Mouse (Mus musculus) cerebellum, postnatal 36 days (tissue): ENCODE measurements around the gene Tmem125.
"Not testable (repeated sequence)": the region's sequence is repeated elsewhere in the genome, so short reads cannot be mapped to it uniquely, and the experiment has no call there.

Source experiments
- DNase-seq, 2 experiments: peaks; one replicate each; pipeline ENCODE4 v3.0.0; 2021 to 2022; ENCODE audit warnings: mixed read lengths in 2 of 2

Gene Tmem125

GRCm38 (mm10) chr4:118535610-118536009, 8.2 kb downstream of the Tmem125 start:
- DNase-seq, result no peak

GRCm38 (mm10) chr4:118533605-118534004, 10.2 kb downstream of the Tmem125 start:
- DNase-seq, result no peak

DNA sequence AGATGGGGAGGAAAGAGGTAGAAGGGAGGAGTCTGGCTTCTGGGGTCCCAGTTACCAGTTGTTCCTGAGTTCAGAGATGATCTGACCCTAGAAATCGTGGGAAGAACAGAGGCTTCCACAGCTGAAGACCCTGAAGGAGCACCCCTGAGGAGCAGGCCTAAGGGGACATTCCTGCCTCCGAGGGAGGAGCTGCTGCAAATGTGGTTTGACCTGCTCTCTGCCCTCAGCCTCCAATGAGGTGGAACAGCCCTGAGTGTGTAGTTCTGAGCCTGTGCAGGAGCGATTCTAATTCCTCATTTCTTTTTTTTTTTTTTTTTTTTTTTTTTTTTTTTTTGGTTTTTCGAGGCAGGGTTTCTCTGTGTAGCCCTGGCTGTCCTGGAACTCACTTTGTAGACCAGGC, 10.7 kb downstream of the Tmem125 start:
- DNase-seq, result no peak

GRCm38 (mm10) chr4:118532663-118533062, 11.2 kb downstream of the Tmem125 start:
- no peak for DNase-seq

DNA sequence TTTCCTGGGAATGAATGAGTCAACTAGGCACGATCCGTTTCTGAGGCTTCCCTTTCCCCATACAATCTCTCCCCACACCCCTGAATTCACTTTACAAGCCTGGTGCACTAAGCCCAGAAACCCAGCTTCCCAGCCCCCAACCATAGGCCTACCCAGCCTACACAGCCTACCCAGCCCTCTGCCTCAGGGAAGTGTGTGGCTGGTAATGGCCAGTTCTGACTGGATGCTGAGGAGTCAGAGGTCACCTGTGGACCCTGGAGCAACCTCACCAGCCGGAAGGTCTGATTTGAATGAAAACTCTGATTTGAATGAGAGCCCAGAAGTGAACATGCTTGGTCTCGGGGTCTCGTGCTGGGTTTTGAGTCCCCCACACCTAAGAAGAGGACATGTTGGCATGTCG, 16.1 kb downstream of the Tmem125 start:
- no peak for DNase-seq

GRCm38 (mm10) chr4:118527335-118527681, 16.5 kb downstream of the Tmem125 start:
- no peak for DNase-seq

DNA sequence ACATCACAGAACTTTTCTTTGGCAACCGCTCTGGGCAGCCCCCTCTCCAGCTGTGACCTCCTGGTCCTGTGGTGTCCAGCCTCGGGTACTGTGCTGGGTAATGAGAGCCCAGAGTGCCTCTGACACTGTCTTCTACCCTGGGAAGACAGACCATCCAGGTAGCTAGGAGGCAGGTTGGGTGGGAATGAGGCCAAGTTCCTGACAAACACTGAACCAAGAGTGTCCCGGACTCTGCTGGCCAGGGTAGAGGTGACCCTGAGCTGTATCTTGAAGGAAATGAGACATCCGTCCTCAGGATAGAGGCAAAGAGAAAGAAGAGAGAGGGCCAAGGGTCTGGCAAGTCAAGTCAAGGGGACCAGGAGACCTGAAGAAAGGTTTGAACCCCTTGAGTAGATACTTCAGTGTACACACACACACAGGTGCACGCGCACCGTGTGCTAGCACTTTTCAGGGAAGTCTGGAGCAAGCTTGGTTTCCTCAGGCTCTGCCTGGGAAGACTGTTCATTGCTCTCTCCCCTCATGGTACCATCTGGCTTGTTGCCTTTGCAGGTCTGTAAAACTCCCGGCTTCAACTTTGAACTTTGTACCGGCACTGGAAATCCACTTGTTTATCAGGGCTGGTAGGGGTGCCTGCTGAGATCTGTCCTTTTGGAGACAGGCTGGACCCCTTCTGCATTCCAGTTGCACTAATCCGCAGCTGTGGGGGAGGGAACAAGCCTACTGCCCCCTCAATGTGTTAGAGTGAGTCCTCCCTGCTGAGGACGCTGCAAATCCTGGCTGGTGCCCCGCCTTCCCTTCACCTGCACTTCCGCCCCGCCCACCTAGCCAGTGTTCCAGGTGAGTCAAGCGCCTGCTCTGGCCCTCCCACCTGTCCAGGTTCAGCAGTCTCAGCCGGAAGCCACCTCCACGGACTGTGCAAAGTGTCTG, 17.2 kb downstream of the Tmem125 start, which contains the start of gene 2610528J11Rik:
Gene 2610528J11Rik (plus strand): TSS at position 592 of the 927 bp plus-strand sequence.
- DNase-seq, result no peak

GRCm38 (mm10) chr4:118525779-118526178, 18.1 kb downstream of the Tmem125 start:
- DNase-seq, result no peak

DNA sequence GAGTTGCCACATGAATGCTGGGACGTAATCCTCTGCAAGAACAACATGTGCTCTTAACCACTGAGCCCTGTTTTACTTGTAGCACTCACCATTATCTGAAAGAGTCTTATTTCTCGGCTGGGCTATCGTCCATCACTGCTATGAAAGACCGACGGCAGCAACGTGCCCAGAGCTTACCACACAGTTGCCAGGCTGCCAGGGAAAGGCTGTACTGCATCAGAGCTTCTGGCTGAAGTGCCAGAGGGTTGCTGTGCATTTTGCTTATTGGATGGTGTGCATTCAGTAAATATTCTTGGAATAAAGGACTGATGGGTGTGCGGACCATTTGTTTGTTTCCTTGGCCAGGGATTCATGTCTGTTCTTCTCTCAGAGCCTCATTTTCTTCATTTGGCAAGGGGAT, 19.9 kb downstream of the Tmem125 start:
- no peak for DNase-seq

DNA sequence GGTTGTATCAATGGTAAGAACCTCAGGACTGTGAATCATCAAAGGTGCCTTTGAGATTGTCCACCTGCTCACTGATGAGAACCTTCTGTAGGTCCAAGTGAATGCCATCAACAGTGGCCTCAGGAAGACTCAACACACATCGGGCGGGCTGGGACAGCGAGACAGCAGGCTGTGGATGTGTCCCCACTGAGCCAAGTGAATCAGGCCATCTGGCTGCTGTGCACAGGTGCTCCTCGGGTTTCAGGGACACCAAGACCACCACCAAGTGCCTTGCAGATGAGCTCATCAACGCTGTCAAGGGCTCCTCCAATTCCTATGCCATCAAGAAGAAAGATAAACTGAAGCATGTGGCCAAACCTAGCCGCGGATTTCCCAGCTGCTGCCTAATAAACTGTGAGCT, 21.6 kb downstream of the Tmem125 start:
- DNase-seq, result no peak

GRCm38 (mm10) chr4:118518208-118518607, 25.6 kb downstream of the Tmem125 start:
- DNase-seq, result no peak

DNA sequence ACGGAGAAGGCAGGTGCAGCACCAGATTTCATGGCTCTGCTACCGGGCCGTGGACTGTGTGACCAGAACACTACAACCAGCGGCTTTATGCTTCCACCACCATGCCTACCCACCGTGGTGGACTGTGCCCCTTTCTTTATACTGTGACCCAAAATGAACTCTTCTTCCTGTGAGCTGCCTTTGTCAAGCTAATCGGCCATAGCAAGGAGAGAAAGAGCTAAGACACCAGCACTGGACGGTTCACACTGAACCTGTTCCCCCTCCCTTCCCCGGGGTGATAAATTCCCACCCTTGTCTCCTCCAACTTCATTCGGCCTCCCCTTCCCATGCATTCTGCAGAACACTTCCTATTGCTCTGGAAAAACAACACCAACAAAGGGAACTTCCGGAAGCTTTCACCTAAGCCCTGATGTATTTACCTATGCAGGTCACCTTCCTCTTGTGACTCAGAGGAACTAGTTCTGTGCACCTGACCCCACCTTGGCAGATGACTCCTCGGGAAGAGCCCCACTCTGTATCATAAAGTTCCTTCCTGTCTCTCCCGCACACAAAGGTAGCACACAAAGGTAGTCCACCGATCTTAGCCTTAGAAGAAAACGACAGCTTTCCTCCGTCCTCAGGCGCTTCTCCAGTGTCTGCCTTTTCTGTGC, 26.2 kb downstream of the Tmem125 start:
- no peak for DNase-seq

DNA sequence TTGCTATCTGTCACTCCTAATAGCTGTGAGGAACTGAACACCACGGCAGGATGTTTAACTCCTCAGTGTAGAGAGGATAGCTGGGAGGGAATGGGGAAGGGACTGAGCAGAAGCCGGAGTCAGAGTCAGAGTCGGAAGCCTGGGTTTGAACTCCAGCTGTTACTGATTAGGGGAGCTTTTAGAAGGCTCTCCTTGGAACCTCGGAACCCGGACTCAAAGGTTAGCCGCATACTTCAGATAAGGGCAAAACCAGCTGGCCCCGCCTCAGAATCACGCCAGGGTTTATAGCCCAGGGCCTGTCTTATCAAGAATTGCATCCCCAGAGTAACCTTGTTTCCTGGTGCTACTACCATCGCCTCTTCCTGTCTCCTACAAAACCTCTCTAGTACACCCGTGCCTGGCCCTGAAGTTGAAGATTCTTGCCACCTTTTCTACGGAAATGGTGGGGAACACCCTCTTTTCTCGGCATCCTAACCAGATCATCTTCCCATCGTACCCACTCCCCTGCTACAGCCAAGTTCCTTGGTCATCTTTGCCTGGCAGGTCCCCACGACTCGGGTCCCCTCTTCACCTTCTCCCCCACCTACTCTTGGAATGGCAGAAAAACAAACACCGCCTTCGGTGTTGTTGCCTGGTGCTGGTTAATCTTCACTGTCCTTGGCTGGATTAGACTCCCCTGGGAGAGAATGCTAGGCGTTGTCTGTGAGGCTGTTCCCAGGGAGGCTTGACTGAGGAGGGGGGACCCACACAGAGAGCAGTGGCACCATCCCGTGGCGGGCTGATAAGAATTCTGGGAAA, 26.9 kb downstream of the Tmem125 start:
- no peak for DNase-seq

DNA sequence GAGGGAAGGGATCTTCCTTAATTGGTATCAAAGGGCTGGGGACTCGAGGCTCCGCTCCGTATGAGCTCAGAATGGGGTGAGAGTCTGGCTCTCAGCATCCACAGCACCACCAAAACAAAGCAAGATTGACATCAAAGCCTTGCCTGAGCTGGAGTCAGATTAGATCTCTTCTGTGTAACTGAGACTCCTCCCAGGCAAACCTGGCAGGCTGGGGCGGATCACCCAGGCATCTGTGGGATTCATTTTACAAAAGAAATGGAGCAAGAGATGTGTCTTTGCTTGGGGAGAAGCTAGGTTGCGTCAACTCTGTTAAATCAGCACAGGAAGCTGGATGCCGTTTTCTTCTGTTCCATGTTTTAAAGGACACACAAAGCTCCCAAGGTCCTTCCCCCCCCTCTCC, 34.8 kb downstream of the Tmem125 start:
- DNase-seq, result no peak

DNA sequence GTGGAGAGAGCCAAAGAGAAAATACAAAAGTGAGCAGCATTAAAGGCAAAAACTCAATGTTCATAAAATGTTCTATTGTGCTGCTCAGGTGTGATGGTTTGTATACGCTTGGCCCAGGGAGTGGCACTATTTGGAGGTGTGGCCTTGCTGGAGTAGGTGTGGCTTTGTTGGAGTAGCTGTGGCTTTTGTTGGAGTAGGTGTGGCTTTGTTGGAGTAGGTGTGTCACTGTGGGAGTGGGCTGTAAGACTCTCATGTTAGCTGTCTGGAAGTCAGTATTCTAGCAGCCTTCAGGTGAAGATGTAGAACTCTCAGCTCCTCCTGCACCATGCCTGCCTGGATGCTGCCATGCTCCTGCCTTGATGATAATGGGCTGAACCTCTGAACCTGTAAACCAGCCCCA, 36.7 kb downstream of the Tmem125 start:
- DNase-seq, result not testable (repeated sequence)

GRCm38 (mm10) chr4:118505551-118505950, 38.3 kb downstream of the Tmem125 start:
- no peak for DNase-seq

- no peak for DNase-seq
Measured at GRCm38 (mm10) chr4:118500792-118501191, 43.1 kb downstream of the Tmem125 start.

DNA sequence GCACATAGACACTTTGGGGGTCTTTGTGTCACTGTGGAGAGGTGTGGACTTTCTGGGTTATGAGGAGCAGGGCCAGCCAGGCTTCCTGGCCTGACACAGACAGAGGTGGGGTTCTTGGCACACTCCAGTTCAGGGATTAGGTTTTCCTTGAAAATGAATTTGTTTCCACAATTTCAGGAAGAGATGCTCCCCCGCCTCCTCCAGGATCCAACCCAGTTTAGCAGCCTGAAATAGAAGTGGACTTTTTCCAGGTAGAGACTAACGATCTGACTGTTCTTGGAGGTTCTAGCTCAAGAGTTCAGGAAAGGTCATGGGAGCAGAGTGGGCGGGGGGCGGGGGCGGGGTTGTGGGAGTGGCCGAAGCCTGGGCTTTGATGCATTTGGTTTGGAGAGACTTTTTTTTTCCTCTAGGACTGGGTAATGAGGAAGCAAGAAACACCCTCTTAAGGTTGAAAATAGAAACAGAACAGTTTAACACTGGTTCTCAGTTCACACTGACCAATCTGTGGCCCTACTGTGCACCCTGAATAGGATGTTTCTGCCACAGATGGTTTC, 43.6 kb downstream of the Tmem125 start:
- no peak for DNase-seq
